Mouse (Mus musculus): Measurements from ENCODE around the gene Ddx54. TPM values are rescaled to one million over a fixed set of nuclear protein-coding genes. Genes with fewer than 3 reads are reported as not detected.

The Ddx54 gene
- polyA plus RNA-seq, 1 experiment from 2014 or later = 19.9 TPM

DNA sequence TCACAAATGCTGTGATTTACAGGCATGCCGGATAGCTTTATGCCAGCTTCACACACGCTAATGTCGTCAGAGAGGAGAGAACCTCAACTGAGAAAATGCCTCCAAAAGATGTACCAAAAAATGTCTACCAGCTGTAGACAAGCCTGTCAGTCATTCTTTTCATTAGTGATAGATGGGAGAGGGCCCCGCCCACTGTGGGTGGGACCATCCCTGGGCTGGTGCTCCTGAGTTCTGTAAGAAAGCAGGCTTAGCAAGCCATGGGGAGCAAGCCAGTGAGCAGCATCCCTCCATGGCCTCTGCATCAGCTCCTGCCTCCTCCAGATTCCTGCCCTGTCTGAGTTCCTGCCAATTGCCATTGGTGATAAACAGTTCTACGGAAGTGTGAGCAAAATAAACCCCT is 23.1 kb downstream of the Ddx54 start:
- H3K4me2 ChIP-seq (replicated peaks; ENCODE audit: low read depth) = no peak overlapping the region
- no peak overlapping the region for H3K4me3 ChIP-seq (ENCODE audit: low read depth, low read length)
- WGBS = 77% methylated on average over 5 of the region's 5 CpGs
- no peak overlapping the region for H3K27ac ChIP-seq (ENCODE audit: low read depth, low read length)
- H3K36me3 ChIP-seq (ENCODE audit: control insufficient read depth, insufficient read depth) = no peaks in the 10 kb centered on the region
- no peaks in the 10 kb centered on the region for H3K4me1 ChIP-seq (replicated peaks; ENCODE audit: control insufficient read depth, insufficient read depth, low read length)
- peaks cover 3% of the 10 kb centered on the region; the same call in 1 of the 2 replicates for H3K9me3 ChIP-seq (ENCODE audit: control insufficient read depth)
- no peak for ATAC-seq
- no peak overlapping the region for H3K9ac ChIP-seq (ENCODE audit: low read depth, low read length)
- no peaks in the 10 kb centered on the region; the same call in 1 of the 2 replicates for H3K27me3 ChIP-seq (replicated peaks; ENCODE audit: control insufficient read depth, insufficient read depth, low read length)
- no peak for TF ChIP-seq CTCF (IDR thresholded peaks at IDR 0.05; ENCODE audit: low read depth)

DNA sequence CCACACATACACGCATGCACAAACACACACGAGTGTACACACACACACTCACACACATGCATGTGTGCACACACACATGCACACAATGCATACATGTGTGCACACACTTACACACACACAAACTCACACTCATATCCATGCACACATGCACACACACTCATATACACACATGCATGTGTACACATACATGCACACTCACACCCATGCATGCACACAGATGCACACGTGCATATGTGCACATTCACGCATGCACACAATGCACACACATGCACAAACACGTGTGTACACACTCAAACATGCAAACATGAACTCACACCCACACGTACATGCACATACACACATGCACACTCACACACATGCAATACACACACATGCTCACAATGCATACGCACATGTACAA is 27.6 kb downstream of the Ddx54 start:
- Histone ChIP-seq H3K4me2 (replicated peaks; ENCODE audit: low read depth) (no peak overlapping the region), H3K9me3 (ENCODE audit: control insufficient read depth) (no peaks in the 10 kb centered on the region), H3K4me1 (replicated peaks; ENCODE audit: control insufficient read depth, insufficient read depth, low read length) (no peaks in the 10 kb centered on the region), H3K4me3 (ENCODE audit: low read depth, low read length) (no peak overlapping the region), H3K27me3 (replicated peaks; ENCODE audit: control insufficient read depth, insufficient read depth, low read length) (0 out of 2 replicates have a peak, but pooled peaks cover 4% of the 10 kb centered on the region), H3K36me3 (ENCODE audit: control insufficient read depth, insufficient read depth) (no peaks in the 10 kb centered on the region), H3K27ac (ENCODE audit: low read depth, low read length) (no peak overlapping the region), H3K9ac (ENCODE audit: low read depth, low read length) (no peak overlapping the region)
- 91% methylated on average over 7 of the region's 7 CpGs for WGBS
- TF ChIP-seq CTCF (IDR thresholded peaks at IDR 0.05; ENCODE audit: low read depth) = no peak
- no peak for ATAC-seq

DNA sequence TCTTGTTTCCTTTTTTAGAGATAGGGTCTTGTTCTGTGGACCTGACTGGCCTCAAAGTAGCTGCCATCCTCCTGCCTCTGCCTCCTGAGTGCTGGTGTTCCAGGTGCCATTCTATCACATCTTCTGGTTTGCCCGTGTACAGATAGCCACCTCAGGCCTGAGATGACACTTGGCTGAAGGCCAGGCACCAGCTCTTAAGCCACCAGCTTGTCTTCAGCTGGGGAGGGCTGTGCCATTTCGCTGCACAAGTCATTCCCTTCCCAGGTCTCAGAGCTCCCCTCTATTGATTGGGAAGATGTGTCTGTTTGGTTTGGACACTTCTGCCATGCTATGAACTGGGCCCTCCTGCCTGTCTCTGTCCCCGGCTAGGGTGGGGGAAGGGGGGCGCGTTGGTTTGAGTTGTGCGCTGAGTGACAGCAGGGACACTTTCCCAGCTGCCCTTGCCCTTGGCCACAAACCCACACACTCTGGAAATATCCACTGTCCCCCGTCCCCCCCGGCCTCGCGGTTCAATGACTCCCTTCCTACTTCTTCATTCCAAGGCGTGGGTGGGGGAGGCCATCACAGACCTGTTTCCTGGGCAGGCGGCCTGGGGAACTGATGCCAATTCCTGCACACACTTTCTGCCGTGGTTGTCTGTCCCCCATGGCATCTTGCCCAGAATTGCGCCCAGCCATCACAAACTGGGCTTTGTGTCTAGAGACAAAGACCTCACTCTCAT is 31.0 kb downstream of the Ddx54 start:
- ATAC-seq = no peak
- no peak for TF ChIP-seq CTCF (IDR thresholded peaks at IDR 0.05; ENCODE audit: low read depth)
- Histone ChIP-seq H3K9ac (ENCODE audit: low read depth, low read length) (no peak overlapping the region), H3K4me1 (replicated peaks; ENCODE audit: control insufficient read depth, insufficient read depth, low read length) (no peaks in the 10 kb centered on the region), H3K9me3 (ENCODE audit: control insufficient read depth) (no peaks in the 10 kb centered on the region), H3K4me2 (replicated peaks; ENCODE audit: low read depth) (no peak overlapping the region), H3K27me3 (replicated peaks; ENCODE audit: control insufficient read depth, insufficient read depth, low read length) (peaks cover 4% of the 10 kb centered on the region; the same call in 1 of the 2 replicates), H3K4me3 (ENCODE audit: low read depth, low read length) (no peak overlapping the region), H3K36me3 (ENCODE audit: control insufficient read depth, insufficient read depth) (no peaks in the 10 kb centered on the region), H3K27ac (ENCODE audit: low read depth, low read length) (no peak overlapping the region)
- 64% methylated on average over 14 of the region's 14 CpGs for WGBS

GRCm38 (mm10) chr5:120644227-120644626 is 31.7 kb downstream of the Ddx54 start:
- no peak; the same call in 1 of the 2 replicates for ATAC-seq
- no peaks in the 10 kb centered on the region for H3K9me3 ChIP-seq (ENCODE audit: control insufficient read depth)
- no peak for TF ChIP-seq CTCF (IDR thresholded peaks at IDR 0.05; ENCODE audit: low read depth)
- H3K4me3 ChIP-seq (ENCODE audit: low read depth, low read length) = no peak overlapping the region
- H3K36me3 ChIP-seq (ENCODE audit: control insufficient read depth, insufficient read depth) = no peaks in the 10 kb centered on the region
- peaks cover 9% of the 10 kb centered on the region for H3K27me3 ChIP-seq (replicated peaks; ENCODE audit: control insufficient read depth, insufficient read depth, low read length)
- H3K27ac ChIP-seq (ENCODE audit: low read depth, low read length) = no peak overlapping the region
- no peak overlapping the region for H3K9ac ChIP-seq (ENCODE audit: low read depth, low read length)
- 53% methylated on average over 3 of the region's 3 CpGs for WGBS
- no peak overlapping the region for H3K4me2 ChIP-seq (replicated peaks; ENCODE audit: low read depth)
- no peaks in the 10 kb centered on the region for H3K4me1 ChIP-seq (replicated peaks; ENCODE audit: control insufficient read depth, insufficient read depth, low read length)

DNA sequence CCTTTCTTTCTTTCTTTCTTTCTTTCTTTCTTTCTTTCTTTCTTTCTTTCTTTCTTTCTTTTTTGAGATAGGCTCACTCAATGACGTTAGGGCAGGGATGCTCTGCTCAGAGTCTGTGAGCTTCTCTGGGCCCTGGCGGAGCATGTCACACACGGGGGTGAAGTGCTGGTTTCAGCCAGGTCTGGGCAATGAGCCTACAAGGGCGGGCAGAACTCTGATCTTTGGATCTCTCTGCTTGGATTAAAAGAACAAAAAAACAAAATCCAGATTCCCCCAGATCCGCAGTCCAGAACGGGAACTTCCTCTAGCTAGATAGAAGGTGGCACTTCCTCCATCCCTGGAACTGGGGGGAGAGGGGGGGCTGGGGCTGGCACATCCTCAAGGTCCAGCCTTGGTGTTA is 33.3 kb downstream of the Ddx54 start:
- Histone ChIP-seq H3K36me3 (ENCODE audit: control insufficient read depth, insufficient read depth) (no peaks in the 10 kb centered on the region), H3K27me3 (replicated peaks; ENCODE audit: control insufficient read depth, insufficient read depth, low read length) (peaks cover 20% of the 10 kb centered on the region), H3K27ac (ENCODE audit: low read depth, low read length) (no peak overlapping the region), H3K4me1 (replicated peaks; ENCODE audit: control insufficient read depth, insufficient read depth, low read length) (0 out of 2 replicates have a peak, but pooled peaks cover 2% of the 10 kb centered on the region), H3K9me3 (ENCODE audit: control insufficient read depth) (no peaks in the 10 kb centered on the region), H3K9ac (ENCODE audit: low read depth, low read length) (no peak overlapping the region), H3K4me3 (ENCODE audit: low read depth, low read length) (no peak overlapping the region), H3K4me2 (replicated peaks; ENCODE audit: low read depth) (no peak overlapping the region)
- ATAC-seq = no peak
- no peak for TF ChIP-seq CTCF (IDR thresholded peaks at IDR 0.05; ENCODE audit: low read depth)
- WGBS = 54% methylated on average over 6 of the region's 6 CpGs

GRCm38 (mm10) chr5:120647361-120647760 is 34.8 kb downstream of the Ddx54 start:
- H3K4me1 ChIP-seq (replicated peaks; ENCODE audit: control insufficient read depth, insufficient read depth, low read length) = 0 out of 2 replicates have a peak, but pooled peaks cover 2% of the 10 kb centered on the region
- no peak for ATAC-seq
- H3K9me3 ChIP-seq (ENCODE audit: control insufficient read depth) = no peaks in the 10 kb centered on the region
- no peaks in the 10 kb centered on the region for H3K36me3 ChIP-seq (ENCODE audit: control insufficient read depth, insufficient read depth)
- H3K9ac ChIP-seq (ENCODE audit: low read depth, low read length) = no peak overlapping the region
- no peak overlapping the region for H3K27ac ChIP-seq (ENCODE audit: low read depth, low read length)
- WGBS = 65% methylated on average over 4 of the region's 4 CpGs
- H3K4me3 ChIP-seq (ENCODE audit: low read depth, low read length) = no peak overlapping the region
- peaks cover 20% of the 10 kb centered on the region for H3K27me3 ChIP-seq (replicated peaks; ENCODE audit: control insufficient read depth, insufficient read depth, low read length)
- no peak for TF ChIP-seq CTCF (IDR thresholded peaks at IDR 0.05; ENCODE audit: low read depth)
- no peak overlapping the region for H3K4me2 ChIP-seq (replicated peaks; ENCODE audit: low read depth)
